Mouse (Mus musculus) heart, embryonic 16.5 days (tissue): ENCODE data around the gene Slc22a17. TPM values are rescaled to one million over a fixed set of nuclear protein-coding genes. Genes with fewer than 3 reads are reported as not detected.
A peak's percentile ranks its signal among the peaks of the same experiment; 100 is the strongest.

Experiments
- ATAC-seq: fragments of 200-750 bp; cut with Nextera tagmentation; replicated peaks from 2 replicates; pipeline ENCODE4 v1.8.0; 2017; ENCODE audit warnings: moderate number of reproducible peaks; ENCODE audit not compliant: insufficient read depth, low FRiP score; ENCODE audit errors: extremely low read depth
- H3K27ac ChIP-seq: fragments of 300-500 bp; sonication (generic); 2 replicates; pipeline ENCODE4 v1.5.1; 2014; ENCODE audit warnings: mild to moderate bottlenecking, low read length, control low read depth, moderate library complexity
- H3K27me3 ChIP-seq: fragments of 300-500 bp; sonication (generic); 2 replicates; pipeline ENCODE4 v1.6.1; 2014; ENCODE audit warnings: low read length, mixed read lengths; ENCODE audit not compliant: control insufficient read depth, insufficient read depth
- H3K36me3 ChIP-seq: fragments of 300-500 bp; sonication (generic); 2 replicates; pipeline ENCODE4 v1.6.1; 2014; ENCODE audit not compliant: control insufficient read depth, insufficient read depth
- H3K4me1 ChIP-seq: fragments of 300-500 bp; sonication (generic); 2 replicates; pipeline ENCODE4 v1.6.1; 2014; ENCODE audit warnings: low read length, mixed read lengths; ENCODE audit not compliant: control insufficient read depth, insufficient read depth
- H3K4me2 ChIP-seq: fragments of 300-500 bp; sonication (generic); 2 replicates; pipeline ENCODE4 v1.6.1; 2014; ENCODE audit warnings: low read depth, mild to moderate bottlenecking, control low read depth, low read length
- H3K4me3 ChIP-seq: fragments of 300-500 bp; sonication (generic); 2 replicates; pipeline ENCODE4 v1.5.1; 2014; ENCODE audit warnings: mild to moderate bottlenecking, control low read depth, low read length
- H3K9ac ChIP-seq: fragments of 300-500 bp; sonication (generic); 2 replicates; pipeline ENCODE4 v1.6.1; 2014; ENCODE audit warnings: low read length, control low read depth
- H3K9me3 ChIP-seq: fragments of 300-500 bp; sonication (generic); replicated peaks from 2 replicates; pipeline ENCODE4 v1.6.1; 2016; ENCODE audit warnings: low read length; ENCODE audit not compliant: control insufficient read depth
- WGBS: fragments of 180-500 bp; shearing (Covaris S2); extraction: QIAGEN DNeasy Blood & Tissue Kit; methylation state at CpG from one replicate; pipeline ENCODE4 v1.1.7; 2014; 5-methylcytosine and 5-hydroxymethylcytosine counted together
- polyA plus RNA-seq: library from polyadenylated mRNA; unstranded; fragments of >200 nt; fragmentation: Nextera tagmentation; extraction: Ambion mirVana; gene quantifications from 2 replicates; pipeline ENCODE4 v1.2.1, GENCODE M21; 2015

The Slc22a17 gene
- polyA plus RNA-seq, 1 experiment from 2014 or later: 27.2 TPM

DNA sequence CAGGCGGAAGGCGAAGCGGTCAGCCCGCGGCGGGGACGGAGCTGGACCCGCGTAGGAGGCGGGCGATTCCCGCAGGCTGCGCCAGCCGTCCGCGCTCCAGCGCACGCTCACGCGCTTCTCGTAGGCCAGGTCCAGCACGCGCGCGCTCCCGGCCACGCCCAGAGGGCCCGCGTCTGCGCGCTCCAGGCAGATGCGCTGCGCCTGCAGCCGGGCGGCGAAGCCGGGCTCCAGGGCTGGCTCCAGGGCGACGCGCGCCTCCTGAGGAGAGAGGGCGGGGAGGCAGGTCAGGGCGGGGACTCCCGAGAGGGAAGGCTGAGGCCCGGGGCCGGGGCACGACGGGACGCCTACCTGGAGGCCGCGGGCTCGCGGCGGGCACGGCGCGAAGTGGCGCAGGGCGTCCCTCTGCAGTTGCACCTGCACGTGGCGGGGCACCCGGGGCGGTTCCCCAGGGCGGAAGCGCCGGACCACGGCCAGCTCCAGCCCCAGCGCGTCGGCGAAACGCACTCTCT is 36.3 kb downstream of the Slc22a17 start:
- WGBS: under 1% methylated on average over 66 of the region's 72 CpGs
- H3K27me3 ChIP-seq: no peaks in the 10 kb centered on the region
- peak overlapping the region; percentile 99 for H3K4me2 ChIP-seq
- peak overlapping the region; percentile 87 for H3K27ac ChIP-seq
- H3K9ac ChIP-seq: peak overlapping the region; percentile 89
- peak overlapping the region; percentile 88 for H3K4me3 ChIP-seq
- peak; percentile 90 for ATAC-seq
- no peaks in the 10 kb centered on the region for H3K9me3 ChIP-seq
- H3K36me3 ChIP-seq: no peaks in the 10 kb centered on the region
- H3K4me1 ChIP-seq: peaks cover 11% of the 10 kb centered on the region

DNA sequence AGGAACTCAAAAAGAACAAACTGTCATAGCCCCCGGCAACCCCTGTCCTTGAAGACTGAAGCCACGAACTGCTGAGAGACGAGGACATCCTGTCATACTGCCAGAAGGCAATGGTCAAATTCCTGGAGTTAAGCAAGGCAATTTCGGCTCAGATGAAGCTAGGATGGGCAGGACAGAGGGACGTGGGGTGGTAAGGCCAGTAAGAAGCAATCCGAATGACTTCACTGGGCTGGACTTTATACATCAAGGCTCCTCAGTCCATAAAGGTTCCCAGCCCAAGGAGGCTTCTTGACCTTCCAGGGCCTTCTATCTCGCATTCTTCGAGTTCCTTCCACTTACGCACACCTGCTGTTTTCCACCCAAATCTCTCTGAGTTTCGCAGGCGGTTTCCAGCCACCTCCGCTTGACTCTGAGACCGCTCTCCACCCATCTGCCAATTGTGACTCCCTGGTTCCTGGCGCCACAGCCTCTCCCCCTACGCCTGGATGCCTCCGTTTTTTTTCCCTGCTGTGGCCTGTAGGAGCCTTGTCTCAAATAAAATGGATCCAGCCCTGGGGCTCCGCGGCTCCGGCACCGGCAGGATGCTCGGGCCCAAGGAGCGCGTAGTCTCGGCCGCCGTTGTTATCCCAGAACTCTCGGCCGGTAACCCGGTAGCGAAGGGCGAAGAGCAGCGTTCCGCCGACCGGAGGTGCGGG is 36.9 kb downstream of the Slc22a17 start:
- Histone ChIP-seq H3K4me1 (peaks cover 11% of the 10 kb centered on the region), H3K27ac (peak overlapping the region; percentile 87), H3K9ac (peak overlapping the region; percentile 89), H3K4me3 (peak overlapping the region; percentile 88), H3K9me3 (no peaks in the 10 kb centered on the region), H3K36me3 (no peaks in the 10 kb centered on the region), H3K4me2 (peak overlapping the region; percentile 99), H3K27me3 (no peaks in the 10 kb centered on the region)
- 3% methylated on average over 36 of the region's 36 CpGs for WGBS
- ATAC-seq: peak; percentile 16

DNA sequence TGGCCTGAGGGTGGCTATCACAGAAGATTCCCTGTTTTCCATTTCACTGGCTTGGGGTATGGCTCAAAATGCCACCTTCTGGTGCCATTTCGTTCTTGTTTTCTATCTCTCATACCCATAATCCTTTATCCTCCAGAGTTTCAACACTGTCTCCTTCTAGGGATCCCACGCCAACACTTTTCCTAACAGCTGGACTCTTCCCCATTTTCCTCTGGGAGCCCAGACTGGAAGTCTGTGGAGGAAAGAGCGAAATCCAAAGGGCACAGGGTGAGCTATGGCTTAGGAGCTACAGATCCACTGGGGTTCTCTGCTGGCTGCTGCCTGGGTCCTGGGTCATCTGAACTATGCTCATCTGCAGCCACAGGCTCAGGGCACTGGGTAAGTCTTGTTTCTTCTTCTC is 38.8 kb downstream of the Slc22a17 start:
- H3K9ac ChIP-seq: no peak overlapping the region
- peaks cover 11% of the 10 kb centered on the region for H3K4me1 ChIP-seq
- H3K4me2 ChIP-seq: no peak overlapping the region
- no peak overlapping the region for H3K27ac ChIP-seq
- H3K27me3 ChIP-seq: no peaks in the 10 kb centered on the region
- WGBS: 87% methylated on average over 3 of the region's 3 CpGs
- no peaks in the 10 kb centered on the region for H3K9me3 ChIP-seq
- H3K4me3 ChIP-seq: no peak overlapping the region
- no peaks in the 10 kb centered on the region for H3K36me3 ChIP-seq
- no peak for ATAC-seq

DNA sequence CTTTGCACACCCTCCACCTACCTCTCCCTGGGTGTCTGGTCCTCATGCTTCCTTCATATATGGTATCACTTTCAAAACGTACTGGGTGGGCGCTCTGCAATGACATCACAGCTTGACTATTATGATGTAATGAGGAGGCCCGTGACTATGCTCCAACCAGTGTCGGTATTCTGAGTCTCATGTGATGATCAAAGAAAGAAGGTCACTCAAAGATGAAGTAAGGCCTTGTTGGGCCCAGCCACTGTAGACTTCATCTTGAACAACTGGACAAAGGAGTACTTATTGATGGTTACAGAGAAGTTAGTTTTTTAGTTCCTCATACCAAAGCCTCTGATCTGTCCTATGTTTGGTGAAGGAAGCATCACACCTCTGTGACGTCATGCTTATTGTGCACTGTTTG is 42.1 kb downstream of the Slc22a17 start, which contains the start of gene Homez:
Gene Homez (minus strand): TSS at position 101 of the 400 bp plus-strand sequence.
- H3K36me3 ChIP-seq: no peaks in the 10 kb centered on the region
- H3K27ac ChIP-seq: no peak within 1 kb of the TSS
- no peak within 1 kb of the TSS for H3K4me3 ChIP-seq
- no peak within 1 kb of the TSS for H3K9ac ChIP-seq
- ATAC-seq: no peak
- 0 out of 2 replicates have a peak, but pooled peaks cover 2% of the 10 kb centered on the region for H3K9me3 ChIP-seq
- peaks cover 5% of the 10 kb centered on the region for H3K4me1 ChIP-seq
- no peaks in the 10 kb centered on the region for H3K27me3 ChIP-seq
- H3K4me2 ChIP-seq: no peak within 1 kb of the TSS
- WGBS: 77% methylated on average over 5 of the region's 5 CpGs

DNA sequence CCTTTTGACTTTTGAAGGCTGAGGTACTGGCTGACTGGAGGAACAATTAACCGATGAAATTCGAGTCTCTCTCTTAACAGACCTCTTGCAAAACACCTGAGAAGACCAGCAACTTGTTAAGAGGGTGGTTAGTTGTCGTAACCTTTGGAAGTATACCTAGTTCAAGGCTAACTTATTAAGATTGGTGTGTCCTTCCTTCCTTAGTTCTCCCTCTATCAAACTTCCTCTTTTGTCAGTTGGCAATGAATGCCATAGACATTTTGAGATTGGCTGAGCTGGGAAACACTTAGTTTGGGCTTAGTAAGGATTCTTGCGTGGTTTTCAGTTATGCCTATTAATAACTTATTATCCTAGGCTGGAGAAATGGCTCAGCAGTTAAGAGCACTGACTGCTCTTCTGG is 44.9 kb downstream of the Slc22a17 start:
- H3K27ac ChIP-seq: no peak overlapping the region
- H3K4me2 ChIP-seq: no peak overlapping the region
- H3K27me3 ChIP-seq: no peaks in the 10 kb centered on the region
- H3K4me3 ChIP-seq: no peak overlapping the region
- H3K9me3 ChIP-seq: 0 out of 2 replicates have a peak, but pooled peaks cover 2% of the 10 kb centered on the region
- no peak for ATAC-seq
- no peak overlapping the region for H3K9ac ChIP-seq
- H3K4me1 ChIP-seq: peaks cover 3% of the 10 kb centered on the region
- 82% methylated on average over 4 of the region's 4 CpGs for WGBS
- H3K36me3 ChIP-seq: no peaks in the 10 kb centered on the region

DNA sequence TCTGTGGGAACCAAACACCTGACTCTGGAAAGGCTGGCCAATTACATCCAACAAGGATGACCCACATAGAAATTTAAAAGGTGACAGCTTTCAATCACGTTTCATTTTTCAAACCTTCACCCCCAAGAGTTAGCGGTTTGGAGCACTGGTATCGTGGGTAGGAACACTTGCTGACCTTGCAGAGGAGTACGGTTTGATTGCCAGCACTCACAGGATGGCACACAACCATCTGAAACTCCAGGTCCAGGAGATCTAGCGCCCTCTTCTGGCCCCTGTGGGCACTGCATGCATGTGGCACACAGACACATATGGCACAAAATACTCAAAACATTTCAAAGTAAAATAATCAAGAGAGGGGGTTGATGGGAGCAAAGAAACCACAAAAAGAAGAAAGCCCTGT is 46.0 kb downstream of the Slc22a17 start:
- Histone ChIP-seq H3K27me3 (no peaks in the 10 kb centered on the region), H3K4me1 (peaks cover 3% of the 10 kb centered on the region), H3K27ac (no peak overlapping the region), H3K36me3 (no peaks in the 10 kb centered on the region), H3K4me3 (no peak overlapping the region), H3K4me2 (no peak overlapping the region), H3K9ac (no peak overlapping the region), H3K9me3 (0 out of 2 replicates have a peak, but pooled peaks cover 2% of the 10 kb centered on the region)
- ATAC-seq: no peak
- 59% methylated on average over 5 of the region's 5 CpGs for WGBS

DNA sequence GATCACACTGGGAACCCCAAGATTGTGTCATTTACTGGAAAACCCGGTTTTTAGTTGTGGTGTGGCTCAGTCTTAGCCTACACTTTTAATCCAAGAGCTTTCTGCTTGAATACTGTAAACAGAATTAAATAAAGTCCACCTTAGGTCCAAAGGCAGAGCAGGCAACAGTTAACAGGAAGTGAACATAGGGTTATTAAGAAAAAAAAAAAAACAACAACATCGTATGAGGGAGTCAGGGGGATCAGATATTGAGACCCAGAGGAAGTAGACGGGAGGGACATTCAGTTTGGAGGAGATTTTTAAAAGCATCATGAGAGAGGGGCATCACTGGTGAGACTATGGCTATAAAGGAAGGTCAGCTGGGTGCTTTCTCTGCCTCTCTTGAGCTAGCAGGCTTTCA is 46.7 kb downstream of the Slc22a17 start:
- Histone ChIP-seq H3K27ac (no peak overlapping the region), H3K36me3 (no peaks in the 10 kb centered on the region), H3K9ac (no peak overlapping the region), H3K4me2 (no peak overlapping the region), H3K27me3 (no peaks in the 10 kb centered on the region), H3K9me3 (0 out of 2 replicates have a peak, but pooled peaks cover 2% of the 10 kb centered on the region), H3K4me1 (peaks cover 3% of the 10 kb centered on the region), H3K4me3 (no peak overlapping the region)
- no peak for ATAC-seq
- 46% methylated on average over 3 of the region's 3 CpGs for WGBS

DNA sequence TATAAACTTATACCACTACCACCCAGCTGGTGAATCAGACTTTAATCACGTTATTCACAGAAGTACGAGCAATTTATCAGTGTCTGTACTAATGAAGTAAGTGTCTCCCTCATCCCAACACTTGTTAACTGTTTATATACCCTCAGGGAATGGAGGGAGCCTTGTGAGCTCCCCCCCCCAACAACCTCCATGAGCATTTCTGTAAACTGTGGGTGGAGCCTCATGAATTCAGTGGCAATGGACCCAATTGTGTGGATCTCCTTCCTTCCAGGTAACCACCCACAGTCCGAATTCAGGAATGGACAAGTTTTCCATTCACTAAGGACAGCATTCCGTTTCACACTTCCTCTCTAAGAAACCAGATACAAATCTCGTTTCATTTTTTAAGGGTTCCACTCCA is 47.3 kb downstream of the Slc22a17 start:
- no peak for ATAC-seq
- no peak overlapping the region for H3K27ac ChIP-seq
- H3K9ac ChIP-seq: no peak overlapping the region
- 0 out of 2 replicates have a peak, but pooled peaks cover 2% of the 10 kb centered on the region for H3K9me3 ChIP-seq
- peaks cover 3% of the 10 kb centered on the region for H3K4me1 ChIP-seq
- H3K4me2 ChIP-seq: no peak overlapping the region
- no peaks in the 10 kb centered on the region for H3K36me3 ChIP-seq
- H3K4me3 ChIP-seq: no peak overlapping the region
- WGBS: 63% methylated on average over 5 of the region's 5 CpGs
- no peaks in the 10 kb centered on the region for H3K27me3 ChIP-seq

DNA sequence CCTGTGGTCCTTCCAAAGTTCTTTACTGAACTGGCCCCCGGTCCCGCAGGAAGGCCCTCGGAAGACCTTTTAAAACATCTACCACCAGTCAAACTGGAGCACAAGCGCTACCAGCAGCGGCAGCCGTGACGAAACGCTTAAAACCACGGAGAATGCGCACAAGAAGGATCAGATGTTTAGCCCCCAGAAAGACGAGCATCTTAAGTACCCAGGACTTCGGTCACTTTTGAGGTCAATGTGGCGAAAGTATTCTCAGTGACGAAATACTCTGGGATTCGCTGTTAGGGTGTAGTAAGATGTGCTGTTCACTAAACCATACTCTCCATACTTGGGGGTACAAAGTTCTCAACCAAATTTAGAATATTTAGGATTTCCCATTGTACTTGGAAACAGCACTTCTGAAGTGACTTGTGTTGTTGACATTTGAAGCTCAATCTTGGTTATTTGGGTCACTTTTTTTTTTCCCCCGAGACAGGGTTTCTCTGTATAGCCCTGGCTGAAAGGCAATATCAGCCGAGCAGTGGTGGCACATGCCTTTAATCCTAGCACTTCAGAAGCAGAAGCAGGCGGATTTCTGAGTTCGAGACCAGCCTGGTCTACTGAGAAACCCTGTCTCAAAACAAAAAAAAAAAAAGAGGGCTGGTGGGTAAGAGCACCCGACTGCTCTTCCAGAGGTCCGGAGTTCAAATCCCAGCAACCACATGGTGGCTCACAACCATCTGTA is 48.5 kb downstream of the Slc22a17 start:
- H3K9me3 ChIP-seq: 0 out of 2 replicates have a peak, but pooled peaks cover 2% of the 10 kb centered on the region
- ATAC-seq: no peak; the same call in 1 of the 2 replicates
- 16% methylated on average over 21 of the region's 21 CpGs for WGBS

More for the DNA sequence above, 48.5 kb downstream of the Slc22a17 start:
- H3K4me2 ChIP-seq: peak overlapping the region; percentile 87
- H3K4me3 ChIP-seq: peak overlapping the region; percentile 93
- peak overlapping the region; percentile 95 for H3K9ac ChIP-seq
- no peaks in the 10 kb centered on the region for H3K27me3 ChIP-seq
- H3K4me1 ChIP-seq: peaks cover 3% of the 10 kb centered on the region
- no peaks in the 10 kb centered on the region for H3K36me3 ChIP-seq
- peak overlapping the region; percentile 79 for H3K27ac ChIP-seq
